Mouse (Mus musculus) frontal cortex, postnatal 36 days (tissue): Measurements from ENCODE around the gene Hnrnpu.

Experiments used
- DNase-seq, 2 experiments: peaks; one replicate each; pipeline ENCODE4 v3.0.0; 2022; ENCODE audit warnings: low spot score in 2 of 2

Gene Hnrnpu

DNA sequence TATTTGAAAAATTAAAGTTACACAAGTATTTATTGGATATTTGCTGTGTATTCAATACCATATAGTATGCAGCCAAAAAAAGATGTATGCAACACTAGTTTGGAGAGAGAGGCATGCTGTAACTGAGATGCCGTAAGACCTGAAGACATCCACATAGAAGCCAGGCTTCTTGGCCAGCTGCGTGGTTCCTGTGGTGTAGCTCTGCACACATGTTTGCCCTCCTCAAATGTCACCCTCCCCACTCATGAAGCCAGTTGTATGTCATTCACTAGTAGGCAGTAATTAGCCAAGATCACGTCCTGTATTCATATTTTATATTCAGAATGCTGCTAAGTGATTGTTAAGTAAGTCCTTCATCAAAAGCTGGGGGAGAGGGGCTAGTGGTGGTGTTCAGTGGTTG is 3.8 kb upstream of the Hnrnpu start:
- DNase-seq: no peak

DNA sequence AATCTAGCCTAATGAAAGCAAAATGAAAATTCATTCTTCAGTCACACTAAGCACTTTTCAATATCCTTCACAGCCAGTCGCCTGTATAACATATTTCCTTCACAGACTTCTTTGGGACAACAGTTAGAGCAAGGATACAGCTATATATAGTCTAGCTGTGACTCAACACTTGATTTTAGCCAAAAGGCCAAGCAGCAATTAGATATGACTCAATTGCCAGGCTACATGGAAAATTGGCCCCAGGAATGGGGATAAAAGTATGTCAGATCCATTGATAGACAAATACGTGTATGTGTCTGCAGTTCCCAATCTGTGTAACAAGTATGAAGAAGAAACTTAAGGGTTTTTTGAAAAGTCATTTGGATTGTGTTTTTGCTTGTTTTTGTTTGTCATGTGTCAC is 2.6 kb upstream of the Hnrnpu start:
- no peak for DNase-seq

DNA sequence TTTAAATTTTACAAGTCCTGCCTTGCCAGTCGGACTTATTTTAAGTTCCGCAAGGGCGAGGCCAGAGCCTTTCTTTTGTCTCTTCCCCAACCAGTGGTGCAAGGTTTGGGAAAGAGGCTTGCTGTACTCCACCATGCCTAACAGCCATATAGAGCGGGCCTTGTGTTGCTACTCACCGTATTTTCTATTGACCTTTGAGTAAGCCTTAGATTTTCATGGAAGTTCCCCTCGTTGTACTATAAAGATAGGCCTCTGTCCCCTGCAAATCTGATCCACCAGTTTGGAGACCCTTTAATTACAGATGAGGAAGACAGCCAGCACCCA is 683 bp upstream of the Hnrnpu start:
- DNase-seq: peak in 1 of 2 experiments; percentile 19

DNA sequence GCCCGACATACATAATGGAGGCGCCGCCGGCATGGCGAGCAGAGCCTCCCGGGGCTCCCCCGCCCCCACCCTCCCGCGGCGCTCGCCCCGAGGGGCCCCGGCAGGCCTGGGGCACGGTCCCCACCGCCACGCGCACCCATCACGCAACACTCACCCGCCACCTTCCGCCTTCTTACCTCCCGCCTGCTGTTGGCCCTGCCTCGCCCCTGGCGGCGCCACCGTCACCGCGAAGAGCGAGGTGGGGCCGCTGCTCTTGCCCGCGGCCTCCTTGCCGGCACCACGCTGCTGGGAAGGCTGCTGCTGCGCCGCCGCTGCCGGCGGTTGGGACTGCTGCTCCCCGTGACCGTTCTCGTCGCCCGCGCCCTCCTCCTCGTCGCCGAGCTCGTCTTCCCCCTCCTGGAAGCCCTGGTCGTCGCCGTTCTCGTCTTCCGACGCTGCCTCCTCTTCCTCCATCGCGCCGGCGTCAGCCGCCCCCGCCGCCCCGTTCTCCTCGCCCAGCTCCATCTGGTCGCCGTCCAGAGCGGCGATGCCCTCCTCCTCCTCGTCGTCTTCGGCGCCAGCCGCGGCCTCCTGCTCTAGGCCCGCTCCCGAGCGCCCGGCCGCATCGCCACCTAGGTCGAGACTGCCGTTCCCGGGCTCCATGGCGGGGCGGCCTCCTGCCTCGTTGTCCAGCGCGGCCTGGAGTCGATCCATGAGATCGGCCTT is 668 bp downstream of the Hnrnpu start:
- DNase-seq: peak in 1 of 2 experiments; percentile 61

DNA sequence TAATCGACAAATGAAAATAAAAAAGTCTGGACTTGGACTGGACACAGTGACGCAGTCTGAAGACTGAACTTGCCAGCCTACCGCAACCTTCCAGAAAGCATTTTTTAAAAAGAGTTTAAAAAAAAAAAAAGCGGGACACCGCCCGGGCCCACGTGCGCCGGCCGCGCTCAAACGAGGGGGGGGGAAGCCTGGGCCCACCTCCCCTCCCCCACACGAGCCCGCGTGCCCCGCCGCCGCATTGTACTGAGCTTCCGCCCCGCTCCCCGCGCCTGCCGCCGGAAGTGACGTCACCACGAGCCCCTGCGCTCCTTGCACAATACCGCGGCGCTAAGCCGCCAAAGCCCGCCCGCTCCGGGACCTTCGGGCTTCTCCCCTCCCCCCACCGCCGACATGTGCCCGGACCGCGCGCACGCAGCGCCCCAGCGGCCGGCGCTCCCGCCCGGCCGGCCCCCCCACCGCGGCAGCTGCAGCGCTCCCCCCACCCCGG is 1.3 kb downstream of the Hnrnpu start:
- peak; percentile 89 for DNase-seq

DNA sequence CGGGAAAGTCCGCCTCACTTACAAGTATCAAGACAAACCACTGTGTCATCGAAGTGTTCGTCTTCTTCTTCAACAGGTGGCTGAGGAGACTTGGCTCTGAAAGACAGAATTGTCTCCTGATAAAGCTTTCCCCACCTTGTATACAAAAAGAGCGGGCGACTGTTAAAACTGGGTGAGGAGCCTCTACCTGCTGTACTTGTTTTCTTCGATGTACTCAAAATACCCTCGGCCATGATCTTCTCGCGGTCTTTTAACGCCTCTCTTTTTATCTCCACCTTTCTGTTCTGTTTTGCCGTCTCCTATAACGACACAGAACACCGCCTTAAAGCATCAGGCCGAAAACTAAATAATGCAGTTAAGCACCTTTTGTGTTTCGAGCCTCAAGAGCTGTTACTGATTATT is 1.7 kb downstream of the Hnrnpu start:
- no peak for DNase-seq

DNA sequence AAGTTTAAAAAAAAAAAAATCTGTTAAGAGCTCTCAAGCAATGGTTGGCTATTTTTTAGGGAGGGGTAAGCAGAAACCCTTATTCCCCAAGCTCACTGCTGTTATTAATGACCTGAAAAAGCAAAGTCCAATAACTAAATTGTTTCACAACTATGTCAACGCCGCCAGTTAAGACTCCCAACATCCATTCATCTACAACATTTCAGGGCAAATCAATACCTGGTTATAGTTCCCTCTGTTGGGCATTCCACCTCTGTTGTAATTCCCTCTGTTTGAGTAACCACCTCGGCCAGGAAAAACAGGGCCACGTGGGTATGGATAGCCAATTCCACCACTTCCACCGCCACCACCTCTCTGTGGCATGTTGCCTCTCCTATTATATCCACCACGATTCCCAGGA is 7.7 kb downstream of the Hnrnpu start:
- no peak for DNase-seq

DNA sequence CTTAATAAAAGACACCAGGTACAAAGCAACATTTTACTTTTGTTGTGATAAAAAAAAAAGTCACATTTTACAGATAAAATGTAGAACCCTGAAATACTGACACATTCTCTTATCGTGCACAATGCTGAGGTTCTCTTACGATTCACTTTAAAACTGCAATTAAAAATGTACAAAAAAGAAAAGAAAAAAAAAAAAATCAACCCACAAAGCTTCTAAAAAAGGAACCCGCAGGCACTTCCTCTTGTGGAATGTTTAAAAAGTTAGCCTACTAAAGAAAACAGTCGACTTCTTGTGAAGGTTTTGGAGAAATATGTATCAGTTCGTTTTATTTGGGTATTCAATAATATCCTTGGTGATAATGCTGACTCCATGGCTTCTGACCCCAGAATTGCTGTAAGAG is 8.6 kb downstream of the Hnrnpu start:
- DNase-seq: no peak

DNA sequence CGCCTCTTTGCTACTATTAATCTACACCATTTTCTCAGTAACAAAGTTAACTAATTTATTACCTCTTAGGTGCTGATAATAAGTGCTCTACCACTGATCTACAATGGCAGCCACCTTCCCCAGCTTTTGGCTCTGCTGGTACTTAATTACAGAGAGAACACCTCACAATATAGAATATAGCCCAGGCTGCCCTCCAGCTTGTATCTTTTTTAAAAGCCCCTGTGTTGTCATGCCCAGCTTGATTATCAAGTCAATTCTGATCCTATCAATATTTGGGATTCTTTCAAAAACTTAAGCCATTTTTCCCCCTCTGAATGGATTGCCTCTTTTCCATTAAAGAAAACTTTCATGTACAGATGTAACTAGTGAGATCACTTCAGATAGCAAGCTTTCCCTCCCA is 10.6 kb downstream of the Hnrnpu start:
- DNase-seq: no peak

DNA sequence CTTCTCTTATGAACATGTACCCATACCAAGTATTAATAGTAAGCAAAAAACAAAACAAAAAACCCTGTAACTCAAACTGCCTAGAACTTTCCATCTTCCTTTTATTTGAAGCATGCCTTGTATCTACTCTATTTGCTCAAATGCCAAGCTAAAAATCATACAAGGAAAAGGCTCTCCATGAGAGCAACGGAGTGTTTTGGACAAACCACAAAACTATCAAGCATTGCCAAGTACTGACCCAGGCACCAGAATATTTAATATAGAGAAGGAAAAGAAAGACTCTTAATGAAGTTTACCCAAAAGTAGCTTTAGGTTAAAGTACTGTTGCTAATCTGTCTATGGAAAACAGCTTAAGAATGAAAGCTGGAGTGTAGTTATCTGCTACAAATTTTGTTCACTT is 11.2 kb downstream of the Hnrnpu start:
- DNase-seq: no peak

DNA sequence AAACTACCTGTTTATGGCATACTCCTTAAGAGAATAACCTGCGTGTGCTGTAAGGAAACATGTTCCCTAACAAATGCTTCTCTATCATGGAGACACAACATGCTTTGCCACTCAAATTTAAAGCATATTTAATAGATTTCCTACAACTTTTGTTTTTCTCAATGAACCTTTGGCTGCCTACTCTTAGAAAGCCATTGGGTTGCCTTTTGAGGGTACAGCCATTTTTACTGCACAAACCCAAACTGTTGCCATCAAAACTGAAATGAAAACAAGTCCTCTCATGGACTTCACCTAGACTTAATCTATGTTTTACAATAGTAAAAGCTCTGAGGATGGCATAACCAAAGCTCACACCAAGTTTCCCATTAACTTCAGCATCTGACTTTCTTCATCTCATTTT is 13.0 kb downstream of the Hnrnpu start:
- no peak for DNase-seq

DNA sequence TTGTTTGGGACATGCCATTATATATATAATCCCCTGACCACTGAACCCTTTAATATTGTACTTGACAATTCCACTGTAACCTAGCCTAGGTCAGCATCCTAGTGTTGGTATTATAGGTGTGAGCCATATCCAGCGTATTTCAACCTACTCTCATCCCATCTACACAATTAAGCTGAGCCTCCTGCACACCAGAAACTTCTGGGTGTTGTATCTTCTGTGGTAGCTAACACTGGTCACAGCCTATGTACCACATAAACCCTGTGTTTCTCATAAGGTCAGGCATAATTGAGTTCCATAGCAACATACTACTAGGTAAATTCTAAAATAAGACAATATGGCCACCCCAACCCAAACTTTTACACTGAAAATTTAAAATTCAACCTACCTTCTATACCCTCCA is 14.4 kb downstream of the Hnrnpu start:
- DNase-seq: no peak

DNA sequence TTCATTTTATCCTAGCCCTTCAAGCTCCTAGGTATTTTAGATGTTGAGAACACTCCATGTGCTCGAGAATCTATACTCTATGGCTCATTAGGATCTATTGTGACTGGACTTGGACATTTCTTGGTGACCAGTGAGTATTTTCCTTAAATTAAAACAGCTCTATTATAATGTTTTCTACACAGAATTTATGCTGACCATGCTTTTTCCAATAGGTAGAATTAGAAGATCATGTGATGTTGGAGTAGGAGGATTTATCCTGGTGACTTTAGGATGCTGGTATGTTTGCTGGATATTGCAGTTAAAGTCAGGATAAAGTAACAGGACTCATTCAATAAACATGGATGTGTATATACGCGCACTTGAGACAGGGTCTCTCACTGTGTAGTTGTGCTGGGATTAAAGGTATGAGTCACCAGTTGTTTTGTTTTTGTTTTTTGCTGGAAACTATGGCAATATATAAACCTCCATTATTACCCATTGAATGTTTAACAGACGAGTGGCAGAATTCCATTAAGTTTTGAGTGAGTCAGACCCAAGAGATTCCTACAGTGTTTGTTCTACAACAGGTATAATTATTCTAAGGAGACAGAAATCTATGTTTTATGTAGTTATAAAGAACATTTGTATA is 15.8 kb downstream of the Hnrnpu start:
- no peak for DNase-seq

DNA sequence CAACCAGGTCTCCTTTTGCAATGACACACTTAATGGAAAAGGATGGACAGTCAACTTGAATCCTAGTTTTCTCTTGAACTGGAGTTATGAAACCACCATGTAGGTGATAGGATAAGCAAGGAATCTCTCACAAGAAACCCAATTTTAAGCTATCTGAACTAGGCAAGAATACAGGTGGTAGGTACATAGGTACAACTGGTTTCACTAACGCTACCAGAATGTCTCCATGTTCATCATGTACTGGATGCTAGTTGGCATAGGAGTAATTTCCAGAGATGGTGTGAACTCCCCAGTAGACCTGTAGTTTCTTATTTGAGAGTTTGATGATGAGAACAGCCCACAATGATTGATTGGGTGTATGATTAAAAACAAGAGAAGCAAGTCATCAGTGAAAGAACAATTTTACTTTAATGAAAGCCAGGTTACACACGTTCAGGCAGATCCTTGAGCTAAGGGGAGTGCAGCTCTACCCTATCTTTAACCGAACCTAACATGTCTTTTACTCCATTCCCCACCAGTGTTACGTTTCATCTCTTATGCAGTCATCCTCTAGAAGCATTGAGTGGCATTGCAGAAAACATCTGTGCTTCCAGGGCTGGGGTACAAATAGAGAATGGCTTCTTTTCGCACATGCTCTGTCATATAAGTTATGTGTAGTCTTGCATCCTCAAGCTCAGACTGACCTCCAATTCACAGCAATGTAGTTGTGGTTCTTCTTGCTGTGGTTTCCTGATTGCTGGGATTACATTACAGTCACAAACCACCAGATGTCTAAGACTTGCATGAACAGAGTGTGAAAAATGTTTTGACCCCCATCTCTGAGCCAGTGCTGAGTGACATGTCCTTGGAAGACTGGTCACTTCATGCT is 16.6 kb downstream of the Hnrnpu start:
- no peak for DNase-seq

DNA sequence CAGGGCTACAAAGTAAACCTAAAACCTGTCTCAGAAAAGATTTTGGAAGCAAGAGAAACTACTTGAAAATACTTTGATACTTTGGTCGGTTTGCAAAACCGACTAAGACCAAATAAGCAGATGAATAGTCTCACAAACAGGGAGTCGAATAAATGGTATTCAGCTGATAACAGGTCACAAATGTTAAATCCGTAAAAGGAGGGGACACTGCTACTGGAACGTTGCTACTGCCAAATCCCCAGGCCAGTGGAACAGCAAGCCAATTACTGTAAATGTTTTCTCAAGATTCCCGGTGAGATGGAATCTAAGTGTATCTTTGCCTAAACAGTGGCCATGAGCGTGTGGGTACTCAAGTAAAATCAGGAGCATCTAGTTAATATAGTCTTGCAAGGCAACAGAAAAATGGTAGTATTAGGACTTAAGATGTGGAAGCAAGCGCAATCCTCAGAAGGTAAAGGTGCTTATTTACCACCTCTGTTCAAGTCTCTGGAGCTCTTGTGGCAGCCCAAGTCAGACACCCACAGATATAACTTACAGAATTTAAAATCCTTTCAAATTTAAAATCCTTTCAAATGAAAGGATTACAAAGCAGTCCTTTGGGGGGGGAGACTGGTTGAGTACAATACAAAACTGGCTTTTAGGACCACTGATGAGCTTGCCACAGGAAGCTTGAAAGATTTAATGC is 17.4 kb downstream of the Hnrnpu start:
- no peak for DNase-seq

DNA sequence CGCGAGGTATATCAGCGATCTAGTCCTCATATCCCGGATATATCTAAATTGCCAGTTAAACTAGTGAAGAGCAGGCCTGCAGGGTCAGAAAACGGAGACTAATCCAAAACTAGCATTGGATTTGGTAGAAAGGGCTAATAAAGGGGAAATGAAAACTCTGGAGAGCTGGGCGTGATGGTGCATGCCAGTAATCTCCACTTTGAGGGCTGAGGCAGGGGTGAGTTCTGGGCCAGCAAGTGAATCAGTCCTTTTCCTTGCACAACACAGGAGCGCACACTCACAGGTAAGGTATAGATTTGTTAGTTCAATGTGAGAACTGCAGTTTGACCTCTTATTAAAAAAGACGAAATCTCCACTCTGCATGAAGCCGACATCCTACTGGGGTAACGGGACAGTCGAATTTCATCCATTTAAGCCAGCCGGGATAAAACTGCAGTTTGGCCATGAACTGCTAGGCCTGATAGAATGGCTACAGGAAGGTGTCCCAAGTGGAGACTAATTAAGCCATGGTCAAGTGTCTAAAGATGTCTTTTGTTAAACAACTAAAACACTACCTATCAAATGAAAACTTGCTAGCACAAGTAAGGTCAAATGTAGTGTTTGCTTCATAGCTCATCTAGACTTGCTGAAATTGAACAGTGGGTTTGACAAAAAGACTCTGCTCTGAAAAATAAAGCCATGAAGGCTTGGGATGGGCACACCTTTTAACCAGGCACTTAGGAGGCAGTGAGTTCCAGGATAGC is 18.1 kb downstream of the Hnrnpu start:
- peak; percentile 38 to 43 for DNase-seq

DNA sequence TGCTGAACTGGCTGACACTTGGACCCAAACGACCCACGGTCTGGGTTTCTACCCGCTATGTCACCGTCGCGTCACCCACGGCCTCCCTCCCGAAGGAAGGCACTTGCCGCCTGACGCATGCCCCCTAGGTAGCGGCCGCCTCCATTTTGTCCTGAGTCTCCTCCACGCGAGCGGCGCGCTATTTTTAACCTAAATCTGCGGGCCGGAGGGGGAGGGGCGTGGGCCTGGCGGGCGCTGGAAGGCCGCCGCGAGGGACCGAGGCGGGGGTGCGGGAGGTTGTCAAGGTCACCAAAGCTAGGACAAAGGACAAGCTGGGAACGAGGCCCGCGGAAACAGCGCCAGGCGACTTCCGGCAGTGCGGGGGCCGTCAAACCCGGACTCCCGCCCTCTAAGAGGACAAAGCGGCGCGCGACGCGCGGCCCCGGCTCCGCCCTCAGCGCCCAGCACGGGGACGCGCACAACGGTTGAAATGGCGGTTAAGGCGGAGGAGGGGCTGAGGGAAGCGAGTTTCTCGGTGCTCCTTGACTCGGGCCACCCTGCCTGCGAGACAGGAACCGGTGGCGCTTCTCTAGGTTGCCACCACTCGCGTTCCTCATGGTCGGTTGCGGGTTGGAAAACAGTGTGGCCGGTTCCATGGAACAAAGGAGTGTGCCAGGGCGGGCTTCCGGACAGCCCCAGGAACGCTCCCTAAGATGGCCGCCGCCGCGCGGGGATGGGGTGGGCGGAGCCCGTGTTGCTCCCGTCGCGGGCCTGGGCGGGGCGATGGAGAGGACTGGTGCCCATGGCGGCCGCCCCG is 19.0 kb downstream of the Hnrnpu start, which contains the start of gene Cox20:
Gene Cox20, plus strand, starts transcription at position 742 of the 796 bp plus-strand sequence.
- DNase-seq: peak; percentile 95 to 96

DNA sequence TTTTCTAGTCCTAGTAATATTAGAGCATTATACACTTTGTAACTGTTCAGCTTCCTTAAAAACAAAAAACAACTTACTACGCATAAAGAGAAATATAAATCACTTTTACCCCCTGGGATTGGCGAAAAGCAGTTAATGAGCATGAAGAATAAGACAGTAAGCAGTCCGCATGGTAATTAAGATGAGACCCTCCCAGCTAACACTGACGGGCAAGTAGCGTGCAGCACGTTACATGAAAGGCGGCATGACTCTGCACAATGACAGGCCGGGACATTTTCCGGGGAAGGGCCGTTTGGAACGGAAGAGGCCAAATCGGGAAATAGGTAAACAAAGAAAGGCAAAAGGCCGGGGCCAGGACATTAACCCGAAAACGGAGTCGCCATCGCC is 19.6 kb downstream of the Hnrnpu start:
- no peak for DNase-seq

DNA sequence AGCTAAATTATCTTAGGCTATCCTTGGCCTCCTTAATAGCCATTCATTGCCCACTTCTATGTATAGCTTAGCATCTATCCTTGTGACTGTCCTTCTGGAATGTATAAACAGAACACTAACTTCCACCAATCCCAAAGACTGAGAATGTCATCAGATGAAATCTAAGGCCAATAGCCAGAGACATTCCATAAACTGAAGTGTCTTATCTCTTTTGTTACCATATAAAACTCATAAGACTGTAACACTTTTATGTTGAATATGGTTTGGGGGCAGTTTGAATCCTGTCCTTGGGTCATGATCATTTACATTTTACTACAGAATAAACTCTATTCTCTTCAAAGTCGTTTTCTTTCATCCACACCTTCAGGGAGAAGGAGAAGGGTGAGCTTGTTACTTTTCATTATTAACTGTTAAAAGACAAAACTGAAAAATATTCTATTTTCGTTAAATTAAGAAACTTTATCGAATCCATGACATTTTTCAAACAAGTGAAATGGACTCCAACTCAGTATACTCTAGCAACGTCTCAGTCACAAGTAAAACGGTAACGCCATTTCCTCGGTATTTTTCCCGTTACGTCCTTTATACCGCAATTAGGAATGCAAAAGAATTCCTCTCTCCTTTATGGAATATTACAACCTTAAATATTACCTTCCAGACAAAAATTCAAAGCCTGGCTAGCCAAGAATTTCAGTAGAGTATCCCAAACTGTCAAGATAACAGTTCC is 20.2 kb downstream of the Hnrnpu start:
- DNase-seq: no peak

DNA sequence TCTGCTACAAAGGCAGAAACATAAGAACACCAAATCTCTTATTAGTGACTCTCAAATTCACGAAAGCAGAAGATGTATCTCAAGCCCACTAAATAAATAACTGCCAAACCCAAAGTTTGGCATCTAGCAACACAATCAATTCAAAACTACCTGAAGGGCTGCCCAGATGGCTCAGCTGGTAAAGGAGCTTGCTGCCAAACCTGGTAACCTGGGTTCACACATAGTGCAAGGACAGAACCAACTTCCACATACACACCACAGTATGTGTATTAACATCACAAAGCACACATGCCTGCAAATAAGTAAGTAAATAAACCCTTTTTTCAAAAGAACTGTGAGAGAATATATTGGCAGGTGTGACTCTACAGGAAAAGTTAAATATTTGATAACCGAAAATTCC is 23.4 kb downstream of the Hnrnpu start:
- no peak for DNase-seq
